Mouse (Mus musculus): ENCODE results near the gene Smarcc1. TPM values are rescaled to one million over a fixed set of nuclear protein-coding genes. Genes with fewer than 3 reads are reported as not detected.

The Smarcc1 gene
- total and polyA plus RNA-seq, 2 experiments from 2014 or later, result 34.0 to 57.9 TPM

- Histone ChIP-seq H3K27me3 (ENCODE audit: insufficient read depth, low read length) (no peaks in the 10 kb centered on the region), H3K4me3 (ENCODE audit: low read depth, low read length) (peak overlapping the region; percentile 84), H3K36me3 (ENCODE audit: insufficient read depth, low read length) (peaks cover 8% of the 10 kb centered on the region; the same call in 1 of the 2 replicates), H3K9ac (replicated peaks; ENCODE audit: low read length, poor library complexity, severe bottlenecking) (peak overlapping the region; percentile 97), H3K9me3 (ENCODE audit: low read length) (no peaks in the 10 kb centered on the region), H3K4me2 (ENCODE audit: low read depth, low read length, poor library complexity, severe bottlenecking) (peak overlapping the region; percentile 88), H3K4me1 (ENCODE audit: insufficient read depth, low read length) (peaks cover 21% of the 10 kb centered on the region), H3K27ac (ENCODE audit: low read depth, low read length) (peak overlapping the region; percentile 93)
- WGBS, result under 1% methylated on average over 81 of the region's 93 CpGs
- no peak for TF ChIP-seq CTCF (IDR thresholded peaks at IDR 0.05)
- DNase-seq (ENCODE audit: low spot score) (peak; percentile 68), ATAC-seq (ENCODE audit: low FRiP score) (peak; percentile 51)
Observed at GRCm38 (mm10) chr9:110244889-110245589, 127.5 kb downstream of the Smarcc1 start.

DNA sequence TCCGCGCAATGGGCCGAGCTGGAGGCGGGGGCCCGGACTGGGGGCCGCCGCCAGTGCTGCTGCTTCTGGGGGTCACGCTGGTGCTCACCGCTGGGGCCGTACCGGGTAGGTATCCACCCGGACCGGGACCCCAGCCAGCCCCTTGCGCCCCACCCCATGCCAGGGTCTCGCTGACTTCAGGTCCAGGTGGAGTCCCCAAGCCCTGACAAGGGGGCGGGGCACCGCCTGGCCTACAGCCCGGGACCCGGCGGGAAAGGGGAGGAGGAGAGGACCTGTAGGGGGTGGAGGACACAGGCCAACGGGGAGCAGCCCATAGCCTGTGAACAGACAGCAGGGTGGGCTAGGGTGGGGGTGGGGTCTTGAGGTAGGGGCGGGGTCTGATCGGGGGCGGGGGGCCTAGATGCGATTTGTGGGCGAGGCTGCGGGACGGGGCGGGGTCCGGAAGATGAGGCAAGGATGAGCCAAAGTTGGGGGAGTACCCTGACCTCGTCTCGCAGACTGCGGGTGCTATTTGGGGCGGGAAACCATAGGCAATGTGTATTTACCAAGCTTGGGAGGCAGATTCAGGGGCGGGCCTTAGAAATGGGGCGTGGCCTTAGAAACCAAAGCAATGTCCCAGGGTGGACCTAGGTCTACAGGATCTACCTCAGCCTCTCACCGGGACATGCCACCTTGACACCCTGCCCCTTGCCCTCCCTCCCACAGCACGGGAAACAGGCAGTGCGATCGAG lies 128.2 kb downstream of the Smarcc1 start:
- DNase-seq (ENCODE audit: low spot score) (peak; percentile 78), ATAC-seq (ENCODE audit: low FRiP score) (peak; percentile 71)
- TF ChIP-seq CTCF (IDR thresholded peaks at IDR 0.05), result no peak
- Histone ChIP-seq H3K9me3 (ENCODE audit: low read length) (no peaks in the 10 kb centered on the region), H3K4me2 (ENCODE audit: low read depth, low read length, poor library complexity, severe bottlenecking) (peak overlapping the region; percentile 88), H3K27me3 (ENCODE audit: insufficient read depth, low read length) (no peaks in the 10 kb centered on the region), H3K4me1 (ENCODE audit: insufficient read depth, low read length) (peaks cover 28% of the 10 kb centered on the region), H3K36me3 (ENCODE audit: insufficient read depth, low read length) (peaks cover 8% of the 10 kb centered on the region; the same call in 1 of the 2 replicates), H3K4me3 (ENCODE audit: low read depth, low read length) (peak overlapping the region; percentile 84), H3K27ac (ENCODE audit: low read depth, low read length) (peak overlapping the region; percentile 93), H3K9ac (replicated peaks; ENCODE audit: low read length, poor library complexity, severe bottlenecking) (peak overlapping the region; percentile 97)
- WGBS, result under 1% methylated on average over 33 of the region's 40 CpGs

GRCm38 (mm10) chr9:110246321-110246640 lies 128.8 kb downstream of the Smarcc1 start:
- H3K27me3 ChIP-seq (ENCODE audit: insufficient read depth, low read length), result no peaks in the 10 kb centered on the region
- peaks cover 28% of the 10 kb centered on the region for H3K4me1 ChIP-seq (ENCODE audit: insufficient read depth, low read length)
- no peaks in the 10 kb centered on the region for H3K9me3 ChIP-seq (ENCODE audit: low read length)
- peak overlapping the region; percentile 84 for H3K4me3 ChIP-seq (ENCODE audit: low read depth, low read length)
- ATAC-seq (ENCODE audit: low FRiP score) (peak; percentile 11), DNase-seq (ENCODE audit: low spot score) (peak; percentile 60)
- TF ChIP-seq CTCF (IDR thresholded peaks at IDR 0.05), result no peak
- peak overlapping the region; percentile 88 for H3K4me2 ChIP-seq (ENCODE audit: low read depth, low read length, poor library complexity, severe bottlenecking)
- H3K27ac ChIP-seq (ENCODE audit: low read depth, low read length), result peak overlapping the region; percentile 93
- H3K9ac ChIP-seq (replicated peaks; ENCODE audit: low read length, poor library complexity, severe bottlenecking), result peak overlapping the region; percentile 97
- WGBS, result 34% methylated on average over 13 of the region's 13 CpGs
- peaks cover 8% of the 10 kb centered on the region; the same call in 1 of the 2 replicates for H3K36me3 ChIP-seq (ENCODE audit: insufficient read depth, low read length)

GRCm38 (mm10) chr9:110247049-110247448 lies 129.5 kb downstream of the Smarcc1 start:
- ATAC-seq (ENCODE audit: low FRiP score), result no peak
- H3K4me1 ChIP-seq (ENCODE audit: insufficient read depth, low read length), result peaks cover 28% of the 10 kb centered on the region
- no peaks in the 10 kb centered on the region for H3K27me3 ChIP-seq (ENCODE audit: insufficient read depth, low read length)

GRCm38 (mm10) chr9:110248861-110249260 lies 131.4 kb downstream of the Smarcc1 start:
- peaks cover 28% of the 10 kb centered on the region for H3K4me1 ChIP-seq (ENCODE audit: insufficient read depth, low read length)
- peak overlapping the region; percentile 88 for H3K27ac ChIP-seq (ENCODE audit: low read depth, low read length)
- H3K36me3 ChIP-seq (ENCODE audit: insufficient read depth, low read length), result peaks cover 12% of the 10 kb centered on the region; the same call in 1 of the 2 replicates
- no peak for TF ChIP-seq CTCF (IDR thresholded peaks at IDR 0.05)
- H3K27me3 ChIP-seq (ENCODE audit: insufficient read depth, low read length), result no peaks in the 10 kb centered on the region
- no peaks in the 10 kb centered on the region for H3K9me3 ChIP-seq (ENCODE audit: low read length)
- 63% methylated on average over 2 of the region's 2 CpGs for WGBS
- no peak for ATAC-seq (ENCODE audit: low FRiP score)
- no peak overlapping the region for H3K4me3 ChIP-seq (ENCODE audit: low read depth, low read length)
- H3K4me2 ChIP-seq (ENCODE audit: low read depth, low read length, poor library complexity, severe bottlenecking), result no peak overlapping the region
- no peak overlapping the region for H3K9ac ChIP-seq (replicated peaks; ENCODE audit: low read length, poor library complexity, severe bottlenecking)
- no peak for DNase-seq (ENCODE audit: low spot score)

More at GRCm38 (mm10) chr9:110247049-110247448, 129.5 kb downstream of the Smarcc1 start:
- H3K9me3 ChIP-seq (ENCODE audit: low read length), result no peaks in the 10 kb centered on the region
- TF ChIP-seq CTCF (IDR thresholded peaks at IDR 0.05), result no peak
- peak overlapping the region; percentile 12; the same call in 1 of the 2 replicates for H3K27ac ChIP-seq (ENCODE audit: low read depth, low read length)
- H3K9ac ChIP-seq (replicated peaks; ENCODE audit: low read length, poor library complexity, severe bottlenecking), result peak overlapping the region; percentile 97; the same call in 1 of the 2 replicates
- H3K4me2 ChIP-seq (ENCODE audit: low read depth, low read length, poor library complexity, severe bottlenecking), result peak overlapping the region; percentile 88; the same call in 1 of the 2 replicates
- H3K36me3 ChIP-seq (ENCODE audit: insufficient read depth, low read length), result peaks cover 12% of the 10 kb centered on the region; the same call in 1 of the 2 replicates
- 89% methylated on average over 10 of the region's 10 CpGs for WGBS
- DNase-seq (ENCODE audit: low spot score), result no peak
- H3K4me3 ChIP-seq (ENCODE audit: low read depth, low read length), result no peak overlapping the region
